Mouse (Mus musculus) midbrain, embryonic 12.5 days (tissue): Measurements from ENCODE around the gene Wdr44. TPM values are rescaled to one million over a fixed set of nuclear protein-coding genes. Genes with fewer than 3 reads are reported as not detected.

Source experiments
- polyA plus RNA-seq: library from polyadenylated mRNA; unstranded; fragments of >200 nt; fragmentation: Nextera tagmentation; extraction: Ambion mirVana; gene quantifications from 2 replicates; pipeline ENCODE4 v1.2.1, GENCODE M21; 2016

Gene Wdr44
- polyA plus RNA-seq, 1 experiment from 2014 or later = 8.8 TPM

Other genes with a start within 250 kb of the Wdr44 start
- gene Gm4907, start 189.5 kb downstream of the Wdr44 start, polyA plus RNA-seq = not detected in 2 replicates